ENCODE assay signal across 30 mouse cellular contexts in genomic region chr16:21199426-21199825, GRCm38 (mm10). TPM values are rescaled to one million over a fixed set of nuclear protein-coding genes. Genes with fewer than 3 reads are reported as not detected.
"Had no signal": no experiment of that assay in that cellular context is flagged by ENCODE, and none has a peak within 500 bp of the region (broad histone marks: within the 10 kb centered on the region; RNA-seq: fewer than 3 reads in every experiment).

No protein-coding gene starts in this region.

- H3K9ac ChIP-seq: hindbrain, embryonic 12.5 days; hindbrain, embryonic 14.5 days; intestine, embryonic 15.5 days; limb, embryonic 12.5 days had no signal

- ATAC-seq: hindbrain, embryonic 16.5 days; inflammation-experienced regulatory T-cells, adult 6 months; intestine, embryonic 15.5 days; intestine, postnatal 0 days had no signal

- H3K36me3 ChIP-seq: hindbrain, embryonic 10.5 days; hindbrain, embryonic 12.5 days; intestine, embryonic 15.5 days; limb, embryonic 10.5 days; limb, embryonic 12.5 days had no signal

- DNase-seq: gastrocnemius, adult 2 months; gastrocnemius, postnatal 10 days; gastrocnemius, postnatal 25 days; heart, adult 2 months; heart, postnatal 10 days; heart, postnatal 4 days; kidney, adult 18-20 months; kidney, adult 8-10 months; kidney, postnatal 10 days; kidney, postnatal 4 days; liver had no signal

- H3K27ac ChIP-seq: gastrocnemius, adult 2 months; heart, adult 2 months; hindbrain, embryonic 10.5 days; hindbrain, embryonic 12.5 days; hindbrain, embryonic 14.5 days; intestine, embryonic 15.5 days; layer of hippocampus, adult 2 months; left cerebral cortex, adult 2 months; limb, embryonic 10.5 days; limb, embryonic 12.5 days had no signal

- H3K9me3 ChIP-seq: hindbrain, embryonic 10.5 days; hindbrain, embryonic 12.5 days; intestine, embryonic 15.5 days; limb, embryonic 10.5 days; limb, embryonic 12.5 days had no signal

- H3K27me3 ChIP-seq: intestine, embryonic 15.5 days had no signal

- H3K4me3 ChIP-seq: gastrocnemius, adult 2 months; heart, adult 2 months; hindbrain, embryonic 10.5 days; hindbrain, embryonic 12.5 days; intestine, embryonic 15.5 days; layer of hippocampus, adult 2 months; left cerebral cortex, adult 2 months; limb, embryonic 10.5 days; limb, embryonic 12.5 days had no signal

- H3K4me2 ChIP-seq: heart, embryonic 11.5 days; hindbrain, embryonic 12.5 days; hindbrain, embryonic 14.5 days; intestine, embryonic 15.5 days; limb, embryonic 12.5 days; liver, embryonic 11.5 days had no signal

- H3K4me1 ChIP-seq: hindbrain, embryonic 12.5 days; intestine, embryonic 15.5 days had no signal

RNA-seq across cellular contexts. Expression of gene Ephb3, which starts 5.1 kb away (rescaled TPM):
- total RNA-seq: granulocyte monocyte progenitor cell, adult 5-6 weeks had no signal
- polyA plus RNA-seq: inflammation-experienced regulatory T-cells, adult 6 months had no signal

RNA-seq across cellular contexts. Expression of gene Teddm3, which starts 45.6 kb away (rescaled TPM):
- total RNA-seq: gastrocnemius, adult 2 months; gastrocnemius, postnatal 10 days; gastrocnemius, postnatal 25 days; gastrocnemius, postnatal 4 days; granulocyte monocyte progenitor cell, adult 5-6 weeks; heart, adult 2 months; heart, postnatal 10 days; heart, postnatal 25 days; heart, postnatal 4 days had no signal
- polyA plus RNA-seq: heart, adult 2 months; heart, embryonic 11.5 days; heart, embryonic 14.5 days; heart, embryonic 16.5 days; hindbrain, embryonic 10.5 days; hindbrain, embryonic 12.5 days; intestine, embryonic 15.5 days; kidney, embryonic 14.5 days; limb, embryonic 10.5 days; limb, embryonic 12.5 days; liver, embryonic 11.5 days had no signal
